Mouse (Mus musculus) CD4-positive, CD25-positive, alpha-beta regulatory T cell, adult 9 weeks (primary cell): Measurements from ENCODE around the gene Psapl1. TPM values are rescaled to one million over a fixed set of nuclear protein-coding genes. Genes with fewer than 3 reads are reported as not detected.

Source experiments
- polyA plus RNA-seq: library from polyadenylated mRNA; unstranded; fragments of 100-300 nt; shearing (Covaris generic); gene quantifications from one replicate; pipeline ENCODE4 v1.2.1, GENCODE M21; 2017

Psapl1 gene
- not detected for polyA plus RNA-seq

GRCm38 (mm10) chr5:36203916-36204315 is at the start of gene Psapl1:
Gene Psapl1, plus strand, starts transcription at chr5:36204021.

Other genes starting within 250 kb of the Psapl1 start
- gene Sorcs2, start 194.1 kb downstream of the Psapl1 start, polyA plus RNA-seq = 5.7 TPM